Mouse (Mus musculus) stomach, postnatal 0 days (tissue): ENCODE data around the gene Ccnjl. TPM values are rescaled to one million over a fixed set of nuclear protein-coding genes. Genes with fewer than 3 reads are reported as not detected.
A peak's percentile ranks its signal among the peaks of the same experiment; 100 is the strongest.

ENCODE experiments used
- ATAC-seq: fragments of 200-750 bp; cut with Nextera tagmentation; 2 replicates; pipeline ENCODE4 v1.8.0; 2017; ENCODE audit not compliant: low FRiP score, low TSS enrichment
- DNase-seq: peaks from one replicate; pipeline ENCODE4 v3.0.0-alpha.2; 2016; ENCODE audit warnings: low spot score
- H3K27ac ChIP-seq: fragments of 300-500 bp; sonication (generic); replicated peaks from 2 replicates; pipeline ENCODE4 v1.5.1; 2014; ENCODE audit warnings: mild to moderate bottlenecking, control low read depth
- H3K27me3 ChIP-seq: fragments of 300-500 bp; sonication (generic); 2 replicates; pipeline ENCODE4 v1.6.1; 2014; ENCODE audit warnings: low read length; ENCODE audit not compliant: control insufficient read depth, insufficient read depth
- H3K36me3 ChIP-seq: fragments of 300-500 bp; sonication (generic); 2 replicates; pipeline ENCODE4 v1.6.1; 2014; ENCODE audit warnings: low read length, mixed read lengths; ENCODE audit not compliant: control insufficient read depth, insufficient read depth
- H3K4me1 ChIP-seq: fragments of 300-500 bp; sonication (generic); replicated peaks from 2 replicates; pipeline ENCODE4 v1.6.1; 2014; ENCODE audit warnings: antibody characterized with exemption; ENCODE audit not compliant: control insufficient read depth, insufficient read depth
- H3K4me2 ChIP-seq: fragments of 300-500 bp; sonication (generic); replicated peaks from 2 replicates; pipeline ENCODE4 v1.6.1; 2014; ENCODE audit warnings: low read depth, mild to moderate bottlenecking, control low read depth, moderate library complexity
- H3K4me3 ChIP-seq: fragments of 300-500 bp; sonication (generic); 2 replicates; pipeline ENCODE4 v1.5.1; 2014; ENCODE audit warnings: low read depth, low read length, control low read depth
- H3K9ac ChIP-seq: fragments of 300-500 bp; sonication (generic); 2 replicates; pipeline ENCODE4 v1.6.1; 2014; ENCODE audit warnings: mild to moderate bottlenecking, low read length, control low read depth, mixed read lengths
- H3K9me3 ChIP-seq: fragments of 300-500 bp; sonication (generic); 2 replicates; pipeline ENCODE4 v1.6.1; 2016; ENCODE audit warnings: low read length; ENCODE audit not compliant: control insufficient read depth
- CTCF ChIP-seq: IDR thresholded peaks from 2 replicates; pipeline ENCODE4 v1.5.1; 2016; ENCODE audit warnings: antibody characterized with exemption, low read depth, mild to moderate bottlenecking, moderate library complexity
- EP300 ChIP-seq: optimal IDR thresholded peaks from 2 replicates; pipeline ENCODE3; 2016; ENCODE audit warnings: antibody characterized with exemption
- WGBS: fragments of 180-500 bp; shearing (Covaris S2); extraction: QIAGEN DNeasy Blood & Tissue Kit; methylation state at CpG from one replicate; pipeline ENCODE4 v1.1.7; 2014; 5-methylcytosine and 5-hydroxymethylcytosine counted together
- polyA plus RNA-seq: library from polyadenylated mRNA; unstranded; fragments of >200 nt; fragmentation: Nextera tagmentation; extraction: Ambion mirVana; gene quantifications from 2 replicates; pipeline ENCODE4 v1.2.1, GENCODE M21; 2015

Ccnjl gene
- polyA plus RNA-seq, 1 experiment from 2014 or later, result 5.2 TPM

DNA sequence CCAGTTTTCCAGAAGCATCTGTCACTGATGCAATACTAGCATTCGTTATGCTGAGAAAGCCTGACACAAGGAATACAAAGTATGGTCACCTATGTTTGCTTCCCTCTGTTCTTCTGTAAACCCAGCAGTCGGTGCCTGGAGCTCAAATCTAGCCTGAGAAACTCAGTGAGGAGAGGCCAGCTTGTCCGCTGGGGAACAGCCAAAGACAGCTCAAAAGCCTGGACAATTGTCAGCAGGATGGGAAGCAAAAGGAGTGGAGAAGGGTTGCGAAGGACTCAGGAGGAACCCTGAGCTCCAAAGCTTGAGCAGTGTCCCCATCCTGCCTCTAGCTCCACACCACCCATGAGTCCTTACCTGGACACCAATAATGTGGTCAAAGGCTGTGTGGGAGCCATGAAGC is 44.5 kb upstream of the Ccnjl start:
- ATAC-seq (no peak), DNase-seq (no peak)
- WGBS, result 46% methylated on average over 4 of the region's 4 CpGs
- no peaks in the 10 kb centered on the region for H3K9me3 ChIP-seq
- TF ChIP-seq CTCF, result no peak
- TF ChIP-seq EP300, result no peak
- no peak overlapping the region for H3K4me2 ChIP-seq
- H3K4me1 ChIP-seq, result no peaks in the 10 kb centered on the region
- H3K4me3 ChIP-seq, result no peak overlapping the region
- H3K36me3 ChIP-seq, result no peaks in the 10 kb centered on the region
- no peaks in the 10 kb centered on the region for H3K27me3 ChIP-seq
- peak overlapping the region; percentile 31 for H3K27ac ChIP-seq
- H3K9ac ChIP-seq, result no peak overlapping the region

GRCm38 (mm10) chr11:43484652-43485051 is 43.9 kb upstream of the Ccnjl start:
- H3K9me3 ChIP-seq, result no peaks in the 10 kb centered on the region
- TF ChIP-seq CTCF (no peak), EP300 (no peak)
- no peaks in the 10 kb centered on the region for H3K27me3 ChIP-seq
- no peaks in the 10 kb centered on the region for H3K4me1 ChIP-seq
- no peak overlapping the region for H3K9ac ChIP-seq
- no peaks in the 10 kb centered on the region for H3K36me3 ChIP-seq
- no peak for ATAC-seq
- H3K4me2 ChIP-seq, result no peak overlapping the region
- DNase-seq, result no peak
- H3K4me3 ChIP-seq, result no peak overlapping the region
- 55% methylated on average over 11 of the region's 11 CpGs for WGBS
- no peak overlapping the region for H3K27ac ChIP-seq

GRCm38 (mm10) chr11:43485855-43486254 is 42.7 kb upstream of the Ccnjl start:
- no peak for DNase-seq
- no peak overlapping the region for H3K9ac ChIP-seq
- H3K9me3 ChIP-seq, result no peaks in the 10 kb centered on the region
- no peak overlapping the region for H3K27ac ChIP-seq
- ATAC-seq, result no peak
- no peaks in the 10 kb centered on the region for H3K27me3 ChIP-seq
- TF ChIP-seq CTCF (no peak), EP300 (no peak)
- no peak overlapping the region for H3K4me2 ChIP-seq
- H3K36me3 ChIP-seq, result no peaks in the 10 kb centered on the region
- H3K4me1 ChIP-seq, result no peaks in the 10 kb centered on the region
- no peak overlapping the region for H3K4me3 ChIP-seq
- WGBS, result 82% methylated on average over 9 of the region's 9 CpGs

DNA sequence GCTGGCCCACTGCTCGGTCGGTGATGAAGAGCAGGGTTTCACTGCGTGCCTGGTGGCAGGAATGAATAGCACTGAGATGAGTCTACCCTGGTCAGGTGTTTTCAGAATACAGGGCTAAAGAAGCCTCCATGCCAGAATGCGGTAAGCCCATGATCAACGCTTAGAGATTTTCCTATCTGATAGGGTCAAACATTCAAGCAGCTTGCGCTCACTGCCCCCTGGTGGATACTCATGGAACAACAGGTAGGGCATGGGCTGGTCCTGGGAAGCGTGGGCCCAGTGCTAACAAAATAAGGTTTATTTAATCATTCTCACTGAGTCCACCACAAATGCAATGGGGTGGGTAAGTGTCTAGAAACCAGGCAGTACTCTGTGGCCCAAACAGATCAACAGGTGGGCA is 35.9 kb upstream of the Ccnjl start:
- Histone ChIP-seq H3K9me3 (no peaks in the 10 kb centered on the region), H3K27me3 (no peaks in the 10 kb centered on the region), H3K4me1 (no peaks in the 10 kb centered on the region), H3K4me2 (no peak overlapping the region), H3K27ac (no peak overlapping the region), H3K36me3 (no peaks in the 10 kb centered on the region), H3K4me3 (no peak overlapping the region), H3K9ac (no peak overlapping the region)
- TF ChIP-seq EP300, result no peak
- peak; percentile 97 for TF ChIP-seq CTCF
- DNase-seq (peak; percentile 76), ATAC-seq (peak; percentile 63; the same call in 1 of the 2 replicates)
- WGBS, result 31% methylated on average over 7 of the region's 7 CpGs

- H3K4me2 ChIP-seq, result no peak overlapping the region
- no peak for TF ChIP-seq EP300
- peak; percentile 90 for TF ChIP-seq CTCF
- no peak overlapping the region for H3K4me3 ChIP-seq
- H3K9ac ChIP-seq, result 0 out of 2 replicates have a peak overlapping the region, but pooled peaks have one; percentile 4
- ATAC-seq, result peak; percentile 55; the same call in 1 of the 2 replicates
- no peaks in the 10 kb centered on the region for H3K36me3 ChIP-seq
- H3K4me1 ChIP-seq, result no peaks in the 10 kb centered on the region
- no peaks in the 10 kb centered on the region for H3K9me3 ChIP-seq
- no peaks in the 10 kb centered on the region for H3K27me3 ChIP-seq
- peak; percentile 71 for DNase-seq
- 20% methylated on average over 6 of the region's 6 CpGs for WGBS
- no peak overlapping the region for H3K27ac ChIP-seq
Measured at GRCm38 (mm10) chr11:43493815-43494409, 34.7 kb upstream of the Ccnjl start.

- Histone ChIP-seq H3K9ac (no peak overlapping the region), H3K4me3 (no peak overlapping the region), H3K9me3 (no peaks in the 10 kb centered on the region), H3K4me1 (no peaks in the 10 kb centered on the region), H3K4me2 (no peak overlapping the region), H3K27ac (no peak overlapping the region), H3K27me3 (no peaks in the 10 kb centered on the region), H3K36me3 (no peaks in the 10 kb centered on the region)
- WGBS, result 51% methylated on average over 8 of the region's 8 CpGs
- DNase-seq, result no peak
- TF ChIP-seq EP300 (no peak), CTCF (peak; percentile 52)
- no peak for ATAC-seq
Measured at GRCm38 (mm10) chr11:43495037-43495436, 33.5 kb upstream of the Ccnjl start.
